Mouse (Mus musculus) megakaryocyte, embryonic 14.5 days (primary cell): ENCODE results near the gene Frzb.

Experiments
- FLI1 ChIP-seq: IDR thresholded peaks from 2 replicates; pipeline ENCODE4 v1.6.1; 2012; ENCODE audit warnings: low read length, inconsistent platforms, mixed read lengths
- GATA1 ChIP-seq: IDR thresholded peaks from 3 replicates; pipeline ENCODE4 v1.6.1; 2012; ENCODE audit warnings: mixed read lengths, low read length, inconsistent platforms, borderline replicate concordance

- TF ChIP-seq GATA1 (no peak), FLI1 (no peak)
Measured at GRCm38 (mm10) chr2:80396057-80396456, 51.4 kb downstream of the Frzb start.
